Mouse (Mus musculus): ENCODE measurements at regions not wholly inside any gene's neighbourhood (a gene's known extent, or its start where the extent isn't known, plus 50 kb on each side); places are given as distances from the start of the nearest gene placed in this dataset.

DNA sequence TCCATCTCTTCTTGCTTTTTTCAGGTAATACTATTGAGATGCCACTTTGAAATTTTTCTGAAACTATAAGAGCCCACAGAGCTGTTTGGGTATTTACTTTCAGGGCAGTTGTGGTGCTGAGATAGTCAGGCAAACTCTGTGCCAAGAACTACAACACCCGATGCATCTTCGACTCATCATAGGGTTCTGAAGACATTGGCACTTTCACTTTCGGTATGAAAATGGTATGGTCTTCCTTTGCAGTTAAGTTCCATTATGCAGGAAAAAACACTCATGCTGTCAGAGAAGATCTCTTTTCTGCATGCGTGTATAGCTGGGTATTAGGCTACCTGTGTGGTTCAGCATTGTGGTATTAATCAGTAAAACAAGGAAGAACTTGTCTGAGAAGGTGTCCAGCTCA lies 484.2 kb downstream of the Fat4 start:
- DNase-seq (ENCODE audit: low read depth, low spot score), result no peak

DNA sequence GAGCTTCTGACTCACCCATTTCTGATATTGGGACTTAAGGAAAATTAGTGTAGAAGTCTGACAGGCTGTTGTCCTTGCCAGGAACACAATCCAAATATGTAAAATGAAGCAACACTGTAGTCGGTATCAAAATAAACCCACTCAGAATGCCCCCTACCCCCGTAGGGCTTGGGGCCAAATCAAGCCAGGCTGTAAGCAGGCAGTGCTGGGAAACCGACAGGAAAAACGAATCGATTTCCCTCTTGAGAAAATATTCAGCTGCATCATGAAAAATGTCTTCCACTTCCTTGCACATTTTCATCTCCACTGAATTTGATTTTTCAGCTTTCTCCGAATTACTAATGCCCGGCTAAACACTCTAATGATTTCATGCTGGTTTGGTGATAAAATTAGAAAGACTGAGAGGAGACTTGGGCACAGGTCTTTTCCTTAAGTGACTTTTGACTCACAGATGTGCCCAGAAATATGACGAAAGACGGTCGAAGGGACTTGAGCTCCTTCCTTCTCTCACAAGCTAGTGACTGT lies 485.7 kb downstream of the Fat4 start:
- DNase-seq (ENCODE audit: low read depth, low spot score), result no peak

DNA sequence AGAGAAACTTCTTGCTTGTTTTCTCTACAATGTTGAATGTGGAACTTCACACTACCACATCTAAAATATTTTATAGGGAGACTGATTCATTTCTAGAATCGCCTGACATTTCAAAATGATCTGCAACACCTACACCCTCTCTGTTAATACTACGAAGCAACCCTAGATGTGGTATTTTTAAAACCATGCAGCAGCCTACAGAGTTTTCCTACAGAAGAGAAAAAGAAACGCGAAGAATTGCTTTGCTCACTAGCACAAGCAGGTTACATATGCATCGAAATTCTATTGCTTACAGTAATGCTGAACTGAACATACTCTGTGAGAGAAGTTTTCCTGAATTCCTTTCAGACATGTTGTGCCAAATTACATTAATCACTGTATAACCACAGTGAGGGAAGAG lies 488.7 kb downstream of the Fat4 start:
- DNase-seq (ENCODE audit: low read depth, low spot score), result peak; percentile 41

DNA sequence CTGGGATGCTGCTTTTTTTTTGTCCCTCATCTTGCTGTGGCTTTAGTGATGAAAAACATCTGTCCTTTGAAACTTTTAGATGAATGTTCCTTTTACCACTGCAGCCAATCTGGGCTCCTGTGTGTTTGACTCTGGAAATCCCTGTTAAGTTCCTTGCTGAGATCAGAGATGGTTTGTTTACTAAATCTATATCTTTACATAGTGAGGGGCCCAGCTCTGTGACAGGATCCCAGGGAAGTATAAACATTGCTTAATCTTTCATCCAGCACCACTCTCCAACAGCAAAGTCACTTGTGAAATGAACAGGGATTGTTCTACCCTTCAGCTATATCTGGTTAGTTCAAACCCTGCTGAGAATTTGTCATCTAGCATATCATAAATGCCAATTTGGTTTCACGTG lies 501.8 kb downstream of the Fat4 start:
- no peak for DNase-seq (ENCODE audit: low read depth, low spot score)

DNA sequence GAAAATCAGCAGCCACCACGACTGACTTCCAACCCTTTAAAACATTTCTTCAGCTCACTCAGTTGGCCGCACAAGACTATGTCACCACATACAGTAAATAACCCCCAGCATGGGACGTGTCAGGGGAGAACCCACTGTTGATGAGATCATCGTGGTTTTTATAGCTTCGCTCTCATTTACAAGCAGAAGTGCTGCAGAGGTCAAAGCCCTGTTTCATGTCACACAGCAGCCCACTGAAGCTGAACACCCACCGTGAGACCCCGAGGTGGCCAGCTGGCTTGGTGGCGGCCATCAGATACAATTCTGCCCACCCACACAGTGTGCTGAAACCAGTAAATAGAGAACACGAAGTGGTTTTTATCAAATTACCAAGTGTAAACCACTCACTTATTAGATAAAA lies 503.7 kb downstream of the Fat4 start:
- DNase-seq (ENCODE audit: low read depth, low spot score), result no peak

DNA sequence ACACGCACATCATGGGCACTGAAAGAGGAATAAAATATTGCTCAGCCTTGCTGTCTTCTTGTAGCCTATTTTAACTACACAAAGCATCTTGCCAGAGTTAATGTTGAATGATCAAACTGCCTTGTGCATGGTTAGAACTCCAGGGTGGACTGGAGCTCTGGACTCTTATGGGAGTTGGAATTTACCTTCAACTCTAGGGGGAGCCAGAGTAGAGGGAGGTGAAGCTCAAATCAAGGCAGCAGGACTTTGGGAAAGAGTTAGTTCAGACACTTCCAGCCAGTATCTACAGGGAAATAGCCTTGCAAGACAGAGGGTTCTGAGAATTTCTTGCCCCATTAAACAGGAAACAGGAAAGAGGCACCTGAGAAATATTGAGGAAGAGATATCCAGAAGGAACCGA lies 505.3 kb downstream of the Fat4 start:
- no peak for DNase-seq (ENCODE audit: low read depth, low spot score)

DNA sequence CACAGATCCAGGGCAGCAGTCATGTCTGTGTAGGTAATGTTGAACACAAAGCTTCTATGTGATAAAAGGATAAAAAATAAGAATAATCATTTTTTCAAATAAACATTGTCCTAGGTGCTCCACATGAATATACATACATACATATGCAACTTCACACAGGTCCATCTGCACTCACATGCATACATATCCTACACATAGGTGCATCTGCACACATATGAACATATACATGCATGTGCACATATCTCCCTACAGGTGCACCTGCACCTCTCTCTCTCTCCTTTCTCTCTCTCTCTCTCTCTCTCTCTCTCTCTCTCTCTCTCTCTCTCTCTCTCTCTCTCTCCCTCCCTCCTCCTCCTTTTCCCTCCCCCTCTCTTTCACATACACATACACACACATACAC lies 509.9 kb downstream of the Fat4 start:
- no peak for DNase-seq (ENCODE audit: low read depth, low spot score)

DNA sequence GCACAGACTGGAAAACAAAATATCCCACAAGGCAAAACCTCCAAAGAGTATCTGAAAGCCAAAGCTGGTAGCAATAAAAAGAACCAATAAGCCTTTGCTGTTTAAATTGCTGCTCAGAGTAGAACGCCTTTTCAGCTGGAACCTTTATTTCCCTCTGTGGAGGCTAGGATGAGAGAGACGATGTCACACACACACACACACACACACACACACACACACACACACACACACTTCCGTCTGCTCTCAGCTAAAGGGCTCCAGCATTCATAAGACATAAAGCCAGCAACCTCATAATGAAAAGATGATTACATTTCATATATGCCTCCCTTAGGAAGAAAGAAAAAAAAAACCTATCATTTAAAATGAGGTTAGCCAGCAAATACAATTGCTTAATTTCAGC lies 510.5 kb downstream of the Fat4 start:
- DNase-seq (ENCODE audit: low read depth, low spot score), result no peak

DNA sequence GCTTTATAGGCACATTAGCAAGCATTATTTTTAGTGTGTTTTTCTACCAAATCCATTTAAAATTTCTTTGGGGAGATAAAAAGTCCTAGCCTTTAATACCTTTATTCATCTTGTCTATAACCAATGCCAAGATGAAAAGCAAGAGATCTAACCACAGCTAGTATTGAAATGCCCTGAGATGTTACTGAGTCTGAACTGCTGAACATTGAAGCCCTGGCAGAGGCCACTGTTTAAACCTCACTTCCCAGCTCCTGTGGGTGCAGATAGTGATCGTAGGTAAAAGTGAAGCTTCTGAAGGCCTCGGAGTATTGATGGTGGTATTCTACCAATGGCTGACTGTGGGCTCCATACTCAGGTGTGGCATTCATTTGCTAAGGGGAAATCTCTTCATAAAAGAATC lies 510.9 kb downstream of the Fat4 start:
- DNase-seq (ENCODE audit: low read depth, low spot score), result no peak

DNA sequence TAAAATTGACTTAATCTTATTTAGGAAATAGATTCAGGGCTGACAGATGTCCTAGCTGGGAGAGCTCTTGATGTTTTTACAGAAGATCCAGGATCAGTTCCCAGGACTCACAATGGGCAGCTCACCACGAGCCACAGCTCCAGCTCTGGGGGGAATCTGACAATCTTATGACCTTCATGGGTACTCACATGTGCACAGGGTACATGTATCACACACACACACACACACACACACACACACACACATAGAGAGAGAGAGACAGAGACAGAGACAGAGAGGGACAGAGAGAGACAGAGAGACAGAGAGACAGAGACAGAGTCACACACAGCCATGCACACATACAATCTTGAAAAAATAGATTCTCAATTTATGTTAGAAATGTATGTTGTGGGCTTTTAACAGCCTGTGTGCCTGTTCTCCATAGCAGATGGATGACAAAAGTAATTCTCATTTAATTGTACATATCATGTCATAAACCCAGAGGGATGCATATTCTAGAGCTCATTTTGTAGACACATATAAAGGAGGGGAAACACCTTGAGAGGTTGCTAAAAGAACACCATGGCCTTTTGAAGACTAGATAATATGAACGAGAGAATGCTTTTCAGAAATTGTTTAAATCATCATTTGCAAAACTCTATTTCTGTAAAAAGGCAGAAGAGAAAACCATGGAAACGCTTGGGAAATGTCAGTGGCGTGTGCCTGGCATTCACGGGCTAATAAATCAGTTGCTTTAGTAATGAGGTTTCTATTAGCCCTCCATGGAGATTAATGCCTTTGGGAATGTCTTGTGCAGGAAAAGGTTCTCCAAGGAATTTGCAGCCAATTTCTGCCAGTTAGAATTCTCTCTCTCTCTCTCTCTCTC lies 538.3 kb downstream of the Fat4 start:
- no peak for DNase-seq (ENCODE audit: low read depth, low spot score)

DNA sequence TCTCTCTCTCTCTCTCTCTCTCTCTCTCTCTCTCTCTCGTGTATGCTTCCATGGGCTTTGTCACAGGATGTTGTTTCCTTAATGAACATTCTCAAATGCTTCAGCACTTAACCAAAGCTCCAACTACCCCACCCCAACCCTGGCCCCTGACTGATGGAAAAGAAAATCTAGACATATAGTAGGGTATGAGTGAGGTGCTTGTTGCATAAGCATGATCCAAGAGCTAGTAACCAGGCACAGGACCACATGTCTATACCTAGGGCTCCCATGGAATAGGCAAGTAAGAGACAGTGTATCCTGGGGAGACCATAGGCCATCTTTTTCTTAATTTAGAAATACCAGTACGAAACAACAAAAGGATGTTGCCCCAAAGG lies 538.9 kb downstream of the Fat4 start:
- DNase-seq (ENCODE audit: low read depth, low spot score), result no peak

DNA sequence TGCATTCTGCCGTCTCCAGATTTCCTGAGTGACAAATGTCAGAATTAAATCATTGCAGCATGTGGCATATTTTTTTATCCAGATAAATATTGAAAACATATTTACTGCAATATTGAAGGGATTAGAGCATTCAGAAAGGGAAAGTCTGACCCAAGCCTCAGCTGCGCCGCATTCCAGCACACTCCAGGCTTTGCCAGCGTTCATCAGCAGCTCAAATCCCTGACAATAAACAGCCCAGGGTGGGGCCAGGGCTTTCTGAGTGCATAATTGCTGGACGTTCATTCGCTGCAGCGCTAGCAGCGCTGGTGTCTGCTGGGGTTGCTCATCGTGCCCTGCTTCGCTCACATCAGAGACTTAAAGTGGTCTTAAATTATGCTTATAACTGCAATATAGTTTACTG lies 556.6 kb downstream of the Fat4 start:
- no peak for DNase-seq (ENCODE audit: low read depth, low spot score)

DNA sequence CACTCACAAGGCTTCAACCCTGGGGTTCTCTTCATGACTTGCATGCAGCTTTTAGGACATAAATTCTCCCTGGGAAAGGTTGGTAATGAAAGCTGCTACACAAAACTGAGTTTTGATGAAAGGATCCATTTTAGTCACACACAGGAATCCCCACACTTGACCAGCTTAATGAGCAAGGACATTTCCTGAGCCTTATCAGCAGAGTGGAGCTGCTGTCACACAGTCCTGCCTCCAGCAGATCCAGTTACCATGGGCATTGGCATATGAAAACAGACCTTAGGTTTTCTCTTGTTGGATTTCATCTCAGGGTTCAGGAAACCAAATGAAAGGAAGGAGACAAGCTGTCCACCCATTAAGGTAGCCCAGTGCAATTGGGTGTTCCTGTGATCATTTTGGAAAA lies 568.9 kb downstream of the Fat4 start:
- no peak for DNase-seq (ENCODE audit: low read depth, low spot score)

DNA sequence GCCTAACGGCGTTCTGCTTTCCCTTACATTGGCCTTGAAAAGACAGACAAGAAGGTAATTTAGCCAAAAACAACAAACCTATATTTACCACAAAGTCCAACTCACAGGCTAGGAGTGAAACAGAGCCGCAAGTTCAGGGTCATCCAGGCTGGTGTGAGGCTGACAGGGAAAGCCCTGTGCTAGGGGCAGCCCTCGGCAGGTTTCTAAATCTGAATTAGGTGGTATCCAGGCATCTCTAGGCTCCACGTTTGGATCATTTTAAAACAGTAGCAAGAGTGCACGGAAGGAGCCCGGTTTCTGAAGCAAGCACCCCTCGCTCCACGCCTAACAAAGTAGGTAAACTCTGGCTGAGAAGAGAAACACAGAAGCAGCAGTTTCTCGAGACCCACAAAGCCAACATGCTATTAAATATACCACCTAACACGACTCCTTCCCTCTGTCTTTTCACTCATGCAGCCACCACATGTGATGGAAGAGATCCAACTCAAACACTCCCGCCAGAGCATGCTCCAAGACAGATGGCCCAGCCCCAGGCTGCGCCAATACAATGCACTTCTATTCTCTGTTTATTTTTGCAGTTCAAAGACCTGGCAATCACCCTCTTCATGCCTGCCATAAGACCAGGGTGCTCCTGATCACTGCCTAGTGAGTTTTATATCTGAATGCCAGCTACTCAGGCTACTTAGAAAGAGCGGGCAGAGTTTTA lies 573.6 kb downstream of the Fat4 start:
- no peak for DNase-seq (ENCODE audit: low read depth, low spot score)

DNA sequence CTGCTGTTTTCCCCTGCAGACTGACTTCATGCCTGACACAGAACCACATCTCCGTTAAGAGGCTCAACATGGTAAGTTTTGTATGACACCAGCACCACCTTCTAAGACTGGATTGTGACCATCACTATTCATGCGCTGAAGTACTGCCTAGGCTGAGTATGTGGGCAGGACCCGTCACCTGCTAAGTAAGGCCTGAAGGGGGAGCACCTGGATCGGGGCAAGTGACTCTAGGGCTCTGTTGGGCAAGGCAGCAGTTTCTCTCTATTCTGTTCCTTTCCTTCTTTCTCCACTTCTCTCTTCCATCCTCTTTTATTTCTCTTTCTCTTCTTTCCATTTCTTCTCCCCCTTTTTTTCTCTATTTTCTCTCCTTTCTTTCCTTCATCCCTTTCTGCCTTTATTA lies 574.8 kb downstream of the Fat4 start:
- DNase-seq (ENCODE audit: low read depth, low spot score), result no peak

DNA sequence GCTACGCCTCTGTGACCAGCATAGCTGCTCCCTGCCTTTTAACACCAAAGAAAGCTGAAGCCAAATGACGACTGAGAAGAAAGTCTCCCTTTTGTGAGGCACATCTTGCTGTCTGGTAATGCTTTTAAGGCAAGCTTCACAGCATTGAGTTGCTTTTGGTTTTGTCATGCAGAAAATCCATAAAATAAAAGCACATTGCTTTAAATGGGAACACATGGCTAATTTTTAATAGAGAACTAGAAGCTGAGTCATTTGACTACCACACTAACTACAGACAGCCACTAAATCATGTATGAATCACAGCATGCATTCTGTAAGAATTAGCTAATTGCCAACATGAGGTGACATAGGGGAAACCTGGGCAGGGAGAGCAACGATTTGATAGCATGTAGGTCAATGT lies 579.1 kb downstream of the Fat4 start:
- no peak for DNase-seq (ENCODE audit: low read depth, low spot score)

DNA sequence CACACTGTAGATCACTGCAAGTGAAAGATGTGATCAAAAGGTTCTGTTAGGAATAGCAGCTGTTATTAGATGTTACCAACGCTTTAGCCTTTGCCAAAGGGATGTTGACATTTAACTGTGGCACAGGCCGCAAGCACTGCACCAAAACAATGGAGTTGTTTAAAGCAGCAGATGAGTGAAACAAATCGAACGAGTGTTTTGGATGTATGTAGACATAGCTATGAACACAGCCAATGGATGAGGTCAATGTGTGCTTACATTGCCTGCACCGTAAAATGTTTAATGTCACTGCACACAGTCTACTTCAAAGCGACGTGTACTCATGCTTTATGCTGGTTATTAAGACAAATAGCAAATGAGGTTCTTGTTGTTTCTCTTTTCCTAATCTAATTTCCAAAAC lies 602.7 kb downstream of the Fat4 start:
- DNase-seq (ENCODE audit: low read depth, low spot score), result no peak

DNA sequence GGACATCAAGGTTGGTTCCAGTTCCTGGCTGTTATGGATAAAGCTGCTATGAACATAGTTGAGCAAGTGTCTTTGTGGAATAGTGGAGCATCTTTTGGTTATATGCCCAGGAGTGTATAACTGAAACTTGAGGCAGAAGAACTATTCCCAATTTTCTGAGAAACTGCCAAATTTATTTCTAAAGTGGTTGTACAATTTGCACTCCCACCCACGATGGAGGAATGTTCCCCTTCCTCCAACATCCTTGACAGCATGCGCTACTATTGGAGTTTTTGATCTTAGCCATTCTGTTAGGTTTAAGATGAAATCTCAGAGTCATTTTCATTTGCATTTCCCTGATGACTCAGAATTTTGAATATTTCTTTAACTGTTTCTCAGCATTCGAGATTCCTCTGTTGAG lies 607.6 kb downstream of the Fat4 start:
- DNase-seq (ENCODE audit: low read depth, low spot score), result peak; percentile 50

DNA sequence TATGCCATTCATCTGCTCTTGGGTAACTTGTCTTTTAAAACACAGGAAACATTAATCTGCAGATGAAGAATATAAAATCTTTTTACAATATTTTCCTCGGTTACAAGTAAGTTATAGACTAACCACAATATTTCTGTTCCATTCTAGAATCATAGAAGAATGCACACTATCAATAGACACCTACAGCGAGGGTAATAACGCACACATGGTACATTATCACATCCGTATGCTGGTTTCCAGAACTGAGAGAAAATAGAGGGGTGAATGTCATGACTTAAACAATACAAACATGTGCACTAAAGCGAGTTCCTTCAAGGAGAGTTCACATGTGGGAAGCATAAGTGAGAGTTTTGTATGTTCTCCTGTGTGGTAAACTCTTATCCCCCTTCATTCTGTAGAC lies 641.3 kb downstream of the Fat4 start:
- DNase-seq (ENCODE audit: low read depth, low spot score), result no peak

DNA sequence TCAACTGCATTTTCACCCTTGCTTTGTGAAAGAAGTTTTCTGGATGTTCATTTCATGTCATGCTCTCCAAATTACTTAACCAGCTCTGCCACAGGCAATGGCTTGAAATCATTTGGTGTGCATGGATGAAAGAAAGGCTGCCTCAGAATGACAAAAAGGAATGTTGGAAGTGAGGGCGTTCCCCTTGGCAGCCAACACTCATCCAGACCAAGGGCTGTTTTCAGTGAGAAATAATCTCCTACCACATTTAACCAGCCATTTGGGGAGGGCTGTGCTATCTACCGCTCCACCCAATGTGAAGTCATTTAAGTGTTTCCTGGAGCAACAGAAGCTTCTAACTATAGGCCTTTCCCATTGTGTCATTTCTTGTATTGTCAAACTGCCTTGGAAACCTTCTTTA lies 650.8 kb downstream of the Fat4 start:
- DNase-seq (ENCODE audit: low read depth, low spot score), result no peak

DNA sequence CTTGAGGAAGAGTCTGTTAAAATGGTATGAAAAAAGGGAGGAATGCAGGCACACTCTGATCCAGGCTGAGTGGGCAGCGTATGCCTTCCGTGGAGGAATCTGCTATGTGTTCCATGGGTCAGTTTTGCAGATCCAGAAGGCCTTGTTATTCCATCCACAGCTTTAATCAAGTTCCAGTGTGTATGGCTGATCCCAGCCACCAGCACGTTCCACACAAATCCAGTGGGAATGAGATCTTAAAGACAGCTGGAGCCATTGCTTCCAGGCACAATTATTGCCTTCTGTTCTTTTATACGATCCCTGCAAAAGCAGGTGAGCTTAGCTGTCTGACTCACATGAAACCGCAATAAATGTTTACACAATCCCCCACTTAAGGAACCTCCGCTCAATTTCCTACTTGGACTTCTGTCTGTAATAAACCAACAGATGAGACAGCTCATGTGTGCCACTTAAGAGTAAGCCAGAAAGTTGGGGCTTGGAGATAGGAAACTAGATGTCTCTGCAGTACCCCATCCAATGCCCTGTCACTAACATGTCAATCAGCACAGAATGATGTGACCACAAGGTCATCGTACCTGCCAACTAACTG lies 653.9 kb downstream of the Fat4 start:
- no peak for DNase-seq (ENCODE audit: low read depth, low spot score)

DNA sequence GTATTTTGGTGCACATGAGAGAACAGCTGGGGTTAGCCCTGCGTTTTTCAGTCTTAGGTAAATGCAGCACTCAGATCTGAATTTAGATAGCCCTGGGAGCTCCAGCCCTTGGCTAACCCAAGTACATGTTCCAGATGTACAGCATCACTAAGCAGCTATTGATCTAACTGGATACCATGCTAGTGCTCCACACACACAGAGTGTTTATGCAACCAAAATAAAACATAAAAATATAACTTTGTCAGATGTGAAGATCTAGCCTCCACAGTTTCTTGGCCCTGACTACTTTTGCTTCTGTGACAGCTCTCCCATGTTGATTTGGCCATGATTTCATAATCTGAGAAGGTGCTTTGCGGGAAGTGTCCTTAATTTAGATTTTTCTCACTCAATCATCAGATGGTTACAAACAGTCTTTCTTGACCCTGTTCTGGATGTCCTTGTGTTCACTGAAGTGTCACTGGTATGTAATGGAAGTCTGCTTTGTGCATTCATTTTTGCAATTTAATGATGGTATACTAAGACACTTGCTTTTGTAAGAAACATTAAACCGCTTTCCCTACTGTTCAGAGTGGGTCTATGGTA lies 672.8 kb downstream of the Fat4 start:
- DNase-seq (ENCODE audit: low read depth, low spot score), result no peak
